Mouse (Mus musculus) ES-Bruce4 (cell line): ENCODE results near the gene Ints13. TPM values are rescaled to one million over a fixed set of nuclear protein-coding genes. Genes with fewer than 3 reads are reported as not detected.
"Not testable (repeated sequence)": the region's sequence is repeated elsewhere in the genome, so short reads cannot be mapped to it uniquely, and the experiment has no call there.

Experiments used
- H3K27ac ChIP-seq: 2 replicates; pipeline ENCODE4 v1.5.1; 2012; ENCODE audit warnings: low read length, inconsistent platforms; ENCODE audit not compliant: insufficient read depth
- H3K27me3 ChIP-seq: 2 replicates; pipeline ENCODE4 v1.6.1; 2012; ENCODE audit warnings: mild to moderate bottlenecking, low read length, inconsistent platforms; ENCODE audit not compliant: control insufficient read depth, poor library complexity, insufficient read depth, severe bottlenecking
- H3K36me3 ChIP-seq: 2 replicates; pipeline ENCODE4 v1.6.1; 2012; ENCODE audit warnings: inconsistent platforms, mild to moderate bottlenecking, low read length, moderate library complexity; ENCODE audit not compliant: control insufficient read depth, poor library complexity, insufficient read depth, severe bottlenecking
- H3K4me1 ChIP-seq: one replicate; pipeline ENCODE4 v1.8.1; 2011; ENCODE audit warnings: low read length; ENCODE audit not compliant: control insufficient read depth, insufficient read depth
- H3K4me3 ChIP-seq: 2 replicates; pipeline ENCODE4 v1.5.1; 2011; ENCODE audit warnings: low read depth, mild to moderate bottlenecking, low read length
- H3K9ac ChIP-seq: 2 replicates; pipeline ENCODE4 v1.6.1; 2012; ENCODE audit warnings: low read depth, mild to moderate bottlenecking, inconsistent platforms; ENCODE audit not compliant: poor library complexity, severe bottlenecking
- H3K9me3 ChIP-seq: replicated peaks from 2 replicates; pipeline ENCODE4 v1.6.1; 2012; ENCODE audit warnings: mild to moderate bottlenecking, low read length, inconsistent platforms; ENCODE audit not compliant: control insufficient read depth, poor library complexity, insufficient read depth, severe bottlenecking
- CTCF ChIP-seq: IDR thresholded peaks from one replicate; pipeline ENCODE4 v1.8.1; 2011; ENCODE audit warnings: low read depth, low read length
- EP300 ChIP-seq: IDR thresholded peaks from 2 replicates; pipeline ENCODE4 v1.6.1; 2011; ENCODE audit warnings: low read depth, low read length; ENCODE audit not compliant: insufficient read depth
- POLR2A ChIP-seq: IDR thresholded peaks from one replicate; pipeline ENCODE4 v1.8.1; 2011; ENCODE audit warnings: low read length; ENCODE audit not compliant: insufficient read depth
- polyA plus RNA-seq: library from polyadenylated mRNA; stranded (reverse); fragments of >200 nt; gene quantifications from 2 replicates; pipeline ENCODE4 v1.2.4, GENCODE M21; 2011; ENCODE audit warnings: low read depth; ENCODE audit not compliant: missing spikeins, insufficient read depth, insufficient read length

The Ints13 gene
- polyA plus RNA-seq, 1 experiment = 118 TPM

DNA sequence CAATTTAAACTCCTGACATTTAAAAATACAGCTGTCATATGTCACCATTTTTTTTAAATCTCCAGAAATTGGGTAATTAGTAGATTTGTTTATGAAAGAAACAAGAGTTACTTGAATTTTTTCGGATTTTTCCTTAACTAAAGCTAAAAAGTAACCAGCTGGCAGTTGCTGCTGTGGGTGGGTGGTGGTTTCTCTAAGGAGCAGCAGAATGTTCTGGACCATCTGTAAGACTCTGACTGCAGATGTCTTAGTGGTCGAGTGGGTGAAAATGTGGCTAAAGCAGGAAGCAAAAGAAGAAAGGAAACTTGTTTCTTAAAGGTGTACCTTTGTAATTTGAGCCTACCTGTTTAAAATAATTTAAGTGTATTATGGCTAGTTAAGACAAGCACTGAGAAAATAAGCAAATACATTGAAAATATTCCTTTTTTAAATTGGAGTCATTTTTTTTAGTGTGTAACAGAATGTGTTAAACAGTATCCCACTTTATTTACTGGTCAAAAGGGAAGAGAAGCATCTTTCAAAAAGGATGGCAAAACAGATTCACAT lies 2.8 kb upstream of the Ints13 start:
- no peaks in the 10 kb centered on the region for H3K27me3 ChIP-seq
- no peak overlapping the region for H3K27ac ChIP-seq
- H3K4me1 ChIP-seq = peaks cover 2% of the 10 kb centered on the region
- H3K36me3 ChIP-seq = peaks cover 2% of the 10 kb centered on the region
- no peak overlapping the region for H3K9ac ChIP-seq
- H3K4me3 ChIP-seq = no peak overlapping the region
- H3K9me3 ChIP-seq = no peaks in the 10 kb centered on the region
- TF ChIP-seq EP300 (no peak), POLR2A (no peak), CTCF (no peak)

DNA sequence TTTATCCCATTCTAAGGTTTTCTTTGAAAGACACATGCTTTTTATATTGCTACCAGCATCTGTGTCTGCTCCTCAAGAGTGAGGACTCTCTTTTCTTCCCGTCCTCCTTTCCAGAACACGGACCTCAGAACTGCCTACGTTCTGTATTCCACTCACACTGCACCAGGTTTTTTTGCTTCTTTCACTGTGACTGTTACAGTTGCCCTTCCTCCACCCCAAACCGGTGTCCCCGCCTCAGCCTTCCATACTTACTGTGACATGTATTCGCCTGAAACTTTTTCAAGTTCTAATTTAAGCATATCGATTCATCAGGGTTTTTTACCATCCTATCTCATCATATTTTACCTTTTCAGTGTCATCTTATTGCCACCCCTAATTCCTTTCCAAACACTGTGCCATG lies 951 bp upstream of the Ints13 start:
- Histone ChIP-seq H3K27ac (no peak overlapping the region), H3K4me3 (peak overlapping the region; percentile 98), H3K36me3 (peaks cover 7% of the 10 kb centered on the region), H3K9ac (peak overlapping the region; percentile 88), H3K4me1 (peaks cover 3% of the 10 kb centered on the region), H3K27me3 (no peaks in the 10 kb centered on the region), H3K9me3 (no peaks in the 10 kb centered on the region)
- no peak for TF ChIP-seq EP300
- no peak for TF ChIP-seq POLR2A
- TF ChIP-seq CTCF = no peak

DNA sequence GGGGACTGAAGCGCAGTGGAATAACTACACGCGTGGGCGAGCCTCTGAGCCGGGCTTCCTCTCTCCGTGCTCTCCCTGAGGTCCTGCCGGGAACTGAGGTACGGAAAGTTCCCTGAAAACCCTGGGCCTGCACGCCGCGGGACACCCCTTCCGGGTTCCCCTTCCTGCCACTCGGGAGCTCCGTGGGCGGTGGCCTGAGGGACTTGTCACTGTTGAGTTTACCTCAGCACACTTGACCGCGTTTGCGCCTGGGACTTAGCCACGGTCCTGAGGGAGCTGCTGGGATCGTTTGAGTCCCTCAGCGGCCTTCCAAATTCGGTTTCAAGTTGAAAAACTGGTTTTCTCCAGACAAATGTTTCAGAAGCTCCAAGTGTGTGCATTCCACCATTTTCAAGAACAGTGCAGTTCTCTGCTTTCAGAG lies 486 bp upstream of the Ints13 start:
- H3K4me3 ChIP-seq = peak overlapping the region; percentile 98
- H3K9ac ChIP-seq = peak overlapping the region; percentile 88
- H3K4me1 ChIP-seq = peaks cover 3% of the 10 kb centered on the region
- peaks cover 7% of the 10 kb centered on the region for H3K36me3 ChIP-seq
- TF ChIP-seq CTCF (no peak), EP300 (no peak), POLR2A (no peak)
- H3K27ac ChIP-seq = peak overlapping the region; percentile 28; the same call in 1 of the 2 replicates
- H3K9me3 ChIP-seq = no peaks in the 10 kb centered on the region
- no peaks in the 10 kb centered on the region for H3K27me3 ChIP-seq

DNA sequence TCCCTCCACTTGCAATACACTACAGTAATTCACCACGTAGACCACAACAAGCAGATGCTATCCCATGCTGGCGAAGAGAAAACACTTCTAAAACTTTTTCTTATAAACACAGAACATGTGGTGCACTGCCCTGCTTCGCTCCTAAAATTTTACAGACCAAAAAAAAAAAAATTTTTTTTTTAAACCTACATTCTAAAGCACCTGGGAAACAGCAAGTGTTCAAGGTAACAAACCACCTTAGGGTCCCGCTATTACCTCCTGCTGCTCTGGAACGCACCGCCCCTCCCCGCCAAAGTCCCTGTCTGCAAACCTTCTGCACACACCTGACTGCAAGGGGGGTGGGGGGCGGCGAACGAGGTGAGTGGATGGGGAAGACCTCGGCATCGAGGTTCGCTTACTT lies 732 bp downstream of the Ints13 start, which contains the start of gene Fgfr1op2:
Gene Fgfr1op2, plus strand, starts transcription at position 301 of the 400 bp plus-strand sequence.
- Histone ChIP-seq H3K9ac (peak within 1 kb of the TSS; percentile 88), H3K4me3 (peak within 1 kb of the TSS; percentile 98), H3K27ac (peak within 1 kb of the TSS; percentile 62), H3K4me1 (peaks cover 3% of the 10 kb centered on the region), H3K9me3 (no peaks in the 10 kb centered on the region), H3K36me3 (peaks cover 7% of the 10 kb centered on the region), H3K27me3 (no peaks in the 10 kb centered on the region)
- no peak for TF ChIP-seq CTCF
- TF ChIP-seq EP300 = no peak
- TF ChIP-seq POLR2A = no peak

DNA sequence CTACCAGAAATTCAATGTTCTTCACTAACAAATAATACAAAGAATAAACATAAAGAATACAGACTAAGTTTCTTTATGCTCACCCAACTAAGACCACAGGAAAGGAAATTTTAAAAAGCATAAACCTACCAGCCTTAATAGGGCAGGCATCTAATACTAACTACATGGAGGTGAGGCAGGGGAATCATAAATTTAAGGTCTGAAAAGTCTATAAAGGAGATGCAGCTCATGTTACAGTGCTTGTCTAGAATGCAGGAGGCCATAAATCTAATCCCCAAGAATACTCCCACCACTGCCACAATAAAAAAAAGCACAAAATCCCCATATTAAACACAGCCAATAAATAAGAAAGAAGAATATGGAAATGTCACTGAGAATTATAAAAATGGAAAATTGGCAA lies 5.6 kb downstream of the Ints13 start:
- H3K4me3 ChIP-seq = no peak overlapping the region
- TF ChIP-seq EP300 = no peak
- no peak for TF ChIP-seq CTCF
- no peak for TF ChIP-seq POLR2A
- no peaks in the 10 kb centered on the region for H3K9me3 ChIP-seq
- H3K4me1 ChIP-seq = peaks cover 1% of the 10 kb centered on the region
- H3K36me3 ChIP-seq = peaks cover 7% of the 10 kb centered on the region
- H3K27me3 ChIP-seq = no peaks in the 10 kb centered on the region
- H3K9ac ChIP-seq = no peak overlapping the region
- no peak overlapping the region for H3K27ac ChIP-seq

- not testable (repeated sequence) for H3K4me1 ChIP-seq, H3K4me3 ChIP-seq, H3K27me3 ChIP-seq, H3K9ac ChIP-seq, H3K9me3 ChIP-seq, H3K27ac ChIP-seq
- peaks cover 23% of the 10 kb centered on the region for H3K36me3 ChIP-seq
Measured at GRCm38 (mm10) chr6:146562461-146562860, 15.2 kb downstream of the Ints13 start.
